Comparison of ENCODE assay signal across 16 mouse cellular contexts in genomic region chr9:57814014-57814413, GRCm38 (mm10). TPM values are rescaled to one million over a fixed set of nuclear protein-coding genes. Genes with fewer than 3 reads are reported as not detected.
DNase-seq lines count a peak whose midpoint lies in the region; ATAC-seq and TF ChIP-seq lines count a peak whose summit lies in the region.
"Had no signal": no experiment of that assay in that cellular context is flagged by ENCODE, and none has a peak within 500 bp of the region (broad histone marks: within the 10 kb centered on the region; RNA-seq: fewer than 3 reads in every experiment).

No protein-coding gene starts in this region.

- no peaks in the 10 kb centered on the region for H3K9me3 ChIP-seq in heart, embryonic 11.5 days (replicated peaks; ENCODE audit: control insufficient read depth, low read length)
- no peaks in the 10 kb centered on the region for H3K9me3 ChIP-seq in megakaryocyte, embryonic 14.5 days
- no peaks in the 10 kb centered on the region for H3K9me3 ChIP-seq in CH12.LX (replicated peaks; ENCODE audit: low read length)
- no peaks in the 10 kb centered on the region for H3K9me3 ChIP-seq in embryonic facial prominence, embryonic 10.5 days
- H3K9me3 ChIP-seq: midbrain, embryonic 12.5 days had no signal

- H3K79me2 ChIP-seq in CH12.LX (replicated peaks; ENCODE audit: control insufficient read depth, extremely low read depth, insufficient read depth, poor library complexity, severe bottlenecking), result peaks cover 91% of the 10 kb centered on the region

- ATAC-seq in heart, embryonic 11.5 days (replicated peaks; ENCODE audit: insufficient number of reproducible peaks, low FRiP score, low TSS enrichment), result no peak
- ATAC-seq in megakaryocyte, adult 5-6 weeks (ENCODE audit: poor library complexity, severe bottlenecking), result no peak
- ATAC-seq: CD4-positive, CD25-positive, alpha-beta regulatory T cell, adult 4 months had no signal

- TF ChIP-seq EP300 in CH12.LX (IDR thresholded peaks at IDR 0.05; ENCODE audit: low read length), result peak; percentile 86

- TF ChIP-seq CTCF in CH12.LX (conservative IDR thresholded peaks at IDR 0.05 in 1 of 2, IDR thresholded peaks at IDR 0.05 in 1 of 2; ENCODE audit: low read depth in 2 of 2, low read length in 2 of 2), result no peak

- peak overlapping the region; percentile 36; the same call in 1 of the 2 replicates for H3K27ac ChIP-seq in heart, embryonic 11.5 days (ENCODE audit: low read depth, low read length)
- peak overlapping the region; percentile 66 for H3K27ac ChIP-seq in CH12.LX (ENCODE audit: insufficient read depth, low read depth)
- H3K27ac ChIP-seq in embryonic facial prominence, embryonic 10.5 days (replicated peaks), result peak overlapping the region; percentile 44
- H3K27ac ChIP-seq: liver, embryonic 14.5 days; midbrain, embryonic 12.5 days had no signal

- DNase-seq in heart, postnatal 14 days, result no peak
- DNase-seq in CH12.LX (ENCODE audit: extremely low read depth), result peak; percentile 51
- no peak for DNase-seq in embryonic facial prominence, embryonic 10.5 days (ENCODE audit: low spot score)
- no peak for DNase-seq in right cerebral cortex, adult 18-20 months
- DNase-seq: cerebellum, adult 18-20 months; kidney, adult 18-20 months; layer of hippocampus, postnatal 36 days; lung, postnatal 10 days; retina, postnatal 1 day; spleen, adult 18-20 months had no signal

- H3K4me3 ChIP-seq in heart, embryonic 11.5 days (ENCODE audit: low read depth, low read length), result no peak overlapping the region
- H3K4me3 ChIP-seq in megakaryocyte, embryonic 14.5 days (replicated peaks), result peak overlapping the region; percentile 7
- no peak overlapping the region for H3K4me3 ChIP-seq in CH12.LX (replicated peaks in 1 of 3; ENCODE audit: low read depth in 2 of 3, low read length in 2 of 3, poor library complexity in 1 of 3)
- no peak overlapping the region for H3K4me3 ChIP-seq in embryonic facial prominence, embryonic 10.5 days
- H3K4me3 ChIP-seq: midbrain, embryonic 12.5 days had no signal

- no peaks in the 10 kb centered on the region for H3K36me3 ChIP-seq in heart, embryonic 11.5 days (ENCODE audit: control insufficient read depth, insufficient read depth, low read length)
- peaks cover 96% of the 10 kb centered on the region for H3K36me3 ChIP-seq in megakaryocyte, embryonic 14.5 days (replicated peaks; ENCODE audit: low read length)
- peaks cover 22 to 74% of the 10 kb centered on the region in 2 experiments for H3K36me3 ChIP-seq in CH12.LX (replicated peaks in 1 of 2; ENCODE audit: control insufficient read depth in 1 of 2, insufficient read depth in 1 of 2, low read length in 1 of 2)
- H3K36me3 ChIP-seq in embryonic facial prominence, embryonic 10.5 days (replicated peaks), result peaks cover 17% of the 10 kb centered on the region
- H3K36me3 ChIP-seq: midbrain, embryonic 12.5 days had no signal

- TF ChIP-seq POLR2A in CH12.LX (IDR thresholded peaks at IDR 0.05; ENCODE audit: low read depth, low read length), result no peak

- in situ Hi-C loops in CH12.LX (cut with MboI; ENCODE audit: low pct_ligation_motif_present, low pct_unique_long_range_greater_than_20kb, low sequenced_read_pairs), result loop anchor here (25.0 kb wide), 1 partner anchor 448 kb away; the partner anchor contains the start of gene Stoml1

- no peak for TF ChIP-seq RAD21 in CH12.LX (IDR thresholded peaks at IDR 0.05; ENCODE audit: low read depth, low read length)

- dilution Hi-C loops in CH12.LX (cut with MboI; ENCODE audit: extremely low pct_ligation_motif_present, extremely low pct_unique_long_range_greater_than_20kb, low sequenced_read_pairs), result no loop called here

- no peaks in the 10 kb centered on the region for H3K27me3 ChIP-seq in heart, embryonic 11.5 days (ENCODE audit: control insufficient read depth, insufficient read depth, low read length)
- no peaks in the 10 kb centered on the region for H3K27me3 ChIP-seq in megakaryocyte, embryonic 14.5 days (replicated peaks)
- no peaks in the 10 kb centered on the region for H3K27me3 ChIP-seq in CH12.LX (replicated peaks)
- H3K27me3 ChIP-seq in embryonic facial prominence, embryonic 10.5 days (replicated peaks; ENCODE audit: low read depth, poor library complexity, severe bottlenecking), result no peaks in the 10 kb centered on the region

- no peak overlapping the region for H3K4me2 ChIP-seq in heart, embryonic 11.5 days
- peak overlapping the region; percentile 60 for H3K4me2 ChIP-seq in CH12.LX (ENCODE audit: insufficient read depth, low read depth, poor library complexity, severe bottlenecking)
- H3K4me2 ChIP-seq: midbrain, embryonic 12.5 days had no signal

- H3K4me1 ChIP-seq in heart, embryonic 11.5 days (ENCODE audit: control insufficient read depth, insufficient read depth, low read length), result peaks cover 91% of the 10 kb centered on the region
- peaks cover 98% of the 10 kb centered on the region for H3K4me1 ChIP-seq in megakaryocyte, embryonic 14.5 days
- H3K4me1 ChIP-seq in CH12.LX (ENCODE audit: control insufficient read depth in 1 of 2, insufficient read depth in 2 of 2), result peaks cover 33 to 99% of the 10 kb centered on the region in 2 experiments
- H3K4me1 ChIP-seq in embryonic facial prominence, embryonic 10.5 days, result peaks cover 94% of the 10 kb centered on the region

- WGBS in heart, embryonic 11.5 days (ENCODE audit: insufficient replicate concordance), result 24% methylated on average over 1 of the region's 1 CpGs
- WGBS in embryonic facial prominence, embryonic 10.5 days, result 22% methylated on average over 1 of the region's 1 CpGs

- no peak overlapping the region for H3K9ac ChIP-seq in heart, embryonic 11.5 days (ENCODE audit: low read depth, low read length)
- H3K9ac ChIP-seq in CH12.LX (ENCODE audit: insufficient read depth, low read depth), result 0 out of 2 replicates have a peak overlapping the region, but pooled peaks have one; percentile 30
- H3K9ac ChIP-seq: liver, embryonic 14.5 days; midbrain, embryonic 12.5 days had no signal

- intact Hi-C loops in heart, postnatal 14 days (cut with DNase I), result no loop called here

TF ChIP-seq in CH12.LX, 34 proteins besides CTCF, POLR2A, EP300 and RAD21 (continues in another document):
- peak; percentile 49; the same call in 1 of the 2 replicates for TF ChIP-seq TCF12 (IDR thresholded peaks at IDR 0.05; ENCODE audit: low read depth, low read length)
- TF ChIP-seq ZKSCAN1 (IDR thresholded peaks at IDR 0.05; ENCODE audit: borderline replicate concordance, low read depth, low read length), result no peak
- peak; percentile 7; the same call in 1 of the 2 replicates for TF ChIP-seq SMC3 (IDR thresholded peaks at IDR 0.05; ENCODE audit: low read depth, low read length)
- TF ChIP-seq ETS1 (conservative IDR thresholded peaks at IDR 0.05; ENCODE audit: low read depth, low read length), result peak; percentile 61
- no peak for TF ChIP-seq E2F4 (IDR thresholded peaks at IDR 0.05; ENCODE audit: insufficient replicate concordance, low read depth, low read length)
- no peak for TF ChIP-seq CHD2 (IDR thresholded peaks at IDR 0.05; ENCODE audit: low read length)
- TF ChIP-seq ZC3H11A (IDR thresholded peaks at IDR 0.05; ENCODE audit: low read depth, low read length), result no peak
- peak; percentile 85 for TF ChIP-seq MEF2A (IDR thresholded peaks at IDR 0.05; ENCODE audit: borderline replicate concordance, low read depth, low read length)
- 0 out of 2 replicates have a peak, but pooled peaks have one; percentile 4 for TF ChIP-seq MAFK (IDR thresholded peaks at IDR 0.05; ENCODE audit: insufficient replicate concordance, low read length)
- TF ChIP-seq HCFC1 (IDR thresholded peaks at IDR 0.05; ENCODE audit: low read depth, low read length), result no peak
- TF ChIP-seq MAX (IDR thresholded peaks at IDR 0.05; ENCODE audit: low read length), result 0 out of 2 replicates have a peak, but pooled peaks have one; percentile 36
- TF ChIP-seq MXI1 (IDR thresholded peaks at IDR 0.05; ENCODE audit: low read depth, low read length), result no peak
- no peak for TF ChIP-seq ZNF384 (IDR thresholded peaks at IDR 0.05; ENCODE audit: low read depth, low read length)
- TF ChIP-seq BHLHE40 (IDR thresholded peaks at IDR 0.05; ENCODE audit: low read depth, low read length), result 0 out of 2 replicates have a peak, but pooled peaks have one; percentile 16
- 0 out of 2 replicates have a peak, but pooled peaks have one; percentile 16 for TF ChIP-seq TBP (conservative IDR thresholded peaks at IDR 0.05; ENCODE audit: low read depth, low read length)
- TF ChIP-seq MAZ (IDR thresholded peaks at IDR 0.05; ENCODE audit: low read depth, low read length), result no peak
- no peak for TF ChIP-seq GABPA (IDR thresholded peaks at IDR 0.05; ENCODE audit: insufficient replicate concordance, low read depth, low read length)
- TF ChIP-seq USF1 (IDR thresholded peaks at IDR 0.05; ENCODE audit: low read depth, low read length), result no peak
- peak; percentile 64; the same call in 1 of the 2 replicates for TF ChIP-seq MYC (IDR thresholded peaks at IDR 0.05; ENCODE audit: low read depth, low read length)
- TF ChIP-seq JUN (IDR thresholded peaks at IDR 0.05; ENCODE audit: insufficient read depth, low read depth, low read length), result no peak
- no peak for TF ChIP-seq ZMIZ1 (IDR thresholded peaks at IDR 0.05; ENCODE audit: low read depth, low read length)
- no peak for TF ChIP-seq NELFE (IDR thresholded peaks at IDR 0.05; ENCODE audit: low read depth, low read length)

RNA-seq across cellular contexts. Expression of gene Arid3b, which starts 22.6 kb away (rescaled TPM):
- polyA plus RNA-seq in heart, embryonic 11.5 days (2014; fragmentation: Nextera tagmentation; extraction: Ambion mirVana), result 28.0 and 31.7 TPM in 2 replicates
- total RNA-seq in heart, postnatal 14 days (2021), result 1 to 10 TPM; 3.6 to 4.5 TPM
- 33.5 and 107 TPM in 2 replicates for polyA plus RNA-seq in megakaryocyte, embryonic 14.5 days (2012; ENCODE audit: insufficient read depth, low replicate concordance)
- total RNA-seq in megakaryocyte, adult 5-6 weeks (2015), result 23.0 and 23.7 TPM in 2 replicates
- total RNA-seq in megakaryocyte, adult 5-6 weeks (2017), result 7.6 and 12.6 TPM in 2 replicates
- total RNA-seq in CH12.LX (2012; rRNA removed), result 33.4 and 33.8 TPM in 2 replicates
- 14.2 and 16.7 TPM in 2 replicates for total RNA-seq in CH12.LX (2014; rRNA removed)
- polyA plus RNA-seq in CH12.LX (2012; ENCODE audit: insufficient read length, low read depth), result 75.9 and 105 TPM in 2 replicates
- 51.0 and 64.3 TPM in 2 replicates for polyA plus RNA-seq in embryonic facial prominence, embryonic 10.5 days (2016; fragmentation: Nextera tagmentation; extraction: Ambion mirVana)

RNA-seq across cellular contexts. Expression of gene Clk3, which starts 48.4 kb away (rescaled TPM):
- 64.2 and 73.5 TPM in 2 replicates for polyA plus RNA-seq in heart, embryonic 11.5 days (2014; fragmentation: Nextera tagmentation; extraction: Ambion mirVana)
- total RNA-seq in heart, postnatal 14 days (2021), result 10 to 100 TPM; 32.7 to 40.8 TPM
- 68.1 and 100 TPM in 2 replicates for polyA plus RNA-seq in megakaryocyte, embryonic 14.5 days (2012; ENCODE audit: insufficient read depth, low replicate concordance)
- 55.8 and 59.7 TPM in 2 replicates for total RNA-seq in megakaryocyte, adult 5-6 weeks (2015)
- total RNA-seq in megakaryocyte, adult 5-6 weeks (2017), result 60.0 and 91.1 TPM in 2 replicates
- total RNA-seq in CH12.LX (2012; rRNA removed) (39.9 and 46.7 TPM in 2 replicates), CH12.LX (2014; rRNA removed) (69.0 and 87.7 TPM in 2 replicates)
- polyA plus RNA-seq in CH12.LX (2012; ENCODE audit: insufficient read length, low read depth), result 62.4 and 67.9 TPM in 2 replicates
- 93.6 and 94.8 TPM in 2 replicates for polyA plus RNA-seq in embryonic facial prominence, embryonic 10.5 days (2016; fragmentation: Nextera tagmentation; extraction: Ambion mirVana)
